Mouse (Mus musculus) intestine, embryonic 16.5 days (tissue): ENCODE data around the gene Plcl1. TPM values are rescaled to one million over a fixed set of nuclear protein-coding genes. Genes with fewer than 3 reads are reported as not detected.

Experiments used
- ATAC-seq: fragments of 200-750 bp; cut with Nextera tagmentation; 2 replicates; pipeline ENCODE4 v1.8.0; 2017; ENCODE audit warnings: moderate TSS enrichment, moderate library complexity
- H3K27ac ChIP-seq: fragments of 300-500 bp; sonication (generic); 2 replicates; pipeline ENCODE4 v1.5.1; 2014; ENCODE audit warnings: mild to moderate bottlenecking, low read length
- H3K27me3 ChIP-seq: fragments of 300-500 bp; sonication (generic); replicated peaks from 2 replicates; pipeline ENCODE4 v1.6.1; 2014; ENCODE audit warnings: low read length, control low read depth, mixed read lengths; ENCODE audit not compliant: control insufficient read depth, insufficient read depth
- H3K36me3 ChIP-seq: fragments of 300-500 bp; sonication (generic); 2 replicates; pipeline ENCODE4 v1.6.1; 2014; ENCODE audit warnings: low read length, control low read depth; ENCODE audit not compliant: control insufficient read depth, insufficient read depth
- H3K4me1 ChIP-seq: fragments of 300-500 bp; sonication (generic); 2 replicates; pipeline ENCODE4 v1.6.1; 2014; ENCODE audit warnings: low read length, control low read depth, mixed read lengths; ENCODE audit not compliant: control insufficient read depth, insufficient read depth
- H3K4me2 ChIP-seq: fragments of 300-500 bp; sonication (generic); 2 replicates; pipeline ENCODE4 v1.6.1; 2014; ENCODE audit warnings: low read depth, low read length, control low read depth
- H3K4me3 ChIP-seq: fragments of 300-500 bp; sonication (generic); 2 replicates; pipeline ENCODE4 v1.5.1; 2014; ENCODE audit warnings: mild to moderate bottlenecking, low read length
- H3K9ac ChIP-seq: fragments of 300-500 bp; sonication (generic); 2 replicates; pipeline ENCODE4 v1.6.1; 2014; ENCODE audit warnings: low read depth, low read length
- H3K9me3 ChIP-seq: fragments of 300-500 bp; sonication (generic); 2 replicates; pipeline ENCODE4 v1.6.1; 2016; ENCODE audit warnings: low read length, control low read depth; ENCODE audit not compliant: control insufficient read depth
- WGBS: fragments of 180-500 bp; shearing (Covaris S2); extraction: QIAGEN DNeasy Blood & Tissue Kit; methylation state at CpG from one replicate; pipeline ENCODE4 v1.1.7; 2014; 5-methylcytosine and 5-hydroxymethylcytosine counted together
- polyA plus RNA-seq: library from polyadenylated mRNA; unstranded; fragments of >200 nt; fragmentation: Nextera tagmentation; extraction: Ambion mirVana; gene quantifications from 2 replicates; pipeline ENCODE4 v1.2.1, GENCODE M21; 2015

The Plcl1 gene
- polyA plus RNA-seq, 1 experiment from 2014 or later, result 1.5 TPM

DNA sequence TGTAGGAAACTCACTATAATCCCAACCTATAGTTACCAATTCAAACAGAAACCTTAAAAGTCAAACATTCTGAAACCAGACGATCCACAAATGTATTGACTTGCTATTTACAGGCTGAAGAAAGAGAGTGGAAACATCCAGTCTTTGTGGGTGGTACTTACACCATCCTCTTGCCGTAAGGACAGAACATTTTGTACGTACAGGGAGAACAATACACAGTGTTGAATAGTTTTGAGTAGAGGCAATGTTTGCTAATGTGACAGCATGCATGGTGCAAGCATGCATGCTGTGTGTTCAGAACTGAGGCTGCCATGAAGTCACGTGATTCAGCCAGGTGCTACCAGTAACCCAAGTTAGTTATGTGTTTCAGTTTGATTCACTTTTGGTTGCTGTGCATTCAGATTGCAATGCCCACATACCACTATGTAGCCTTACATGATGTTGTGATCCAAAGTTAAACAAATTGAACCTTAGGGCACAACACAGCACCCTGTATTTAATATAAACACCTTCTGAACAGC is 311.6 kb downstream of the Plcl1 start:
- H3K27me3 ChIP-seq, result no peaks in the 10 kb centered on the region
- no peak overlapping the region for H3K27ac ChIP-seq
- no peak overlapping the region for H3K4me3 ChIP-seq
- ATAC-seq, result no peak
- WGBS, result 75% methylated on average over 4 of the region's 4 CpGs
- H3K4me1 ChIP-seq, result no peaks in the 10 kb centered on the region
- no peaks in the 10 kb centered on the region for H3K36me3 ChIP-seq
- H3K4me2 ChIP-seq, result no peak overlapping the region
- H3K9ac ChIP-seq, result no peak overlapping the region
- H3K9me3 ChIP-seq, result no peaks in the 10 kb centered on the region

DNA sequence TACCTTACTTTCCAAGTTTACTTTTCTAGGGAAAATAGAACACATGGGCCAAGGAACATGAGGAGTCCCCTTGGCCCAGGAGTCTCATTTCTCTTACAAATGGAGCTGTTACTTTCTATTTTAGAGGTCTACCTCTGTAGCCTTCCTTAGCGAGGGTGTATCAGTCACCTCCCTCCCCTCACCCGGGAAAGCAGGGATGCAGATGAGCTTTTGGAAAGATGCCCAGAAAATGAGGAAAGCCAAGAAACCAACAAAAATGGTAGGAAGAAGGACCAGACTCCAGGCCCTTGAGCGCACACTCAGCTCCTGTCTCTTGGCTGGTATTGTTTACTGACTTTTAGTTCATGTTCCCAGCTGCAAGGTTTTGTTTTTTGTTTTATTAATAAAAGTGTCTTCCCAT is 319.7 kb downstream of the Plcl1 start:
- no peak overlapping the region for H3K9ac ChIP-seq
- ATAC-seq, result no peak
- H3K4me2 ChIP-seq, result no peak overlapping the region
- no peak overlapping the region for H3K4me3 ChIP-seq
- WGBS, result 52% methylated on average over 3 of the region's 3 CpGs
- no peaks in the 10 kb centered on the region for H3K4me1 ChIP-seq
- no peaks in the 10 kb centered on the region for H3K36me3 ChIP-seq
- H3K27me3 ChIP-seq, result no peaks in the 10 kb centered on the region
- H3K9me3 ChIP-seq, result no peaks in the 10 kb centered on the region
- no peak overlapping the region for H3K27ac ChIP-seq

DNA sequence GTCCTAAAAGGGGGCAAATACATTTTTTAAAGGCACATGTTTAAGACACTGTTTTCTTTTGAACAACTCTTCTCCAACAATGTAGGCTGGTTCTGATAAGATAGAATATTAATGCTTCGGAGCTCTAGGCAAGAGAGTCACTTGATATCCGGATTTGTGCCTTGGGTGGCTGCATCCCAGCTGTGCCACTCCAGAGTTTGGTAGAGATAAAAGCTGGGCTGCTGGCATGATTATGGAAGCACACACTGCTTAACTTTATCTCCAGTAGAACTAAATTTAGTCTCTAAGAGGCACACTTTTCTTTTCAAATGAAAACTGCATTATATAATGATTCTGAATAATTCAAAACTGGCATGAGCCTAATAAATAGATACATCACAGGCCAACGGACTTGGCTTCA is 323.6 kb downstream of the Plcl1 start:
- Histone ChIP-seq H3K9me3 (no peaks in the 10 kb centered on the region), H3K4me2 (no peak overlapping the region), H3K9ac (no peak overlapping the region), H3K4me1 (no peaks in the 10 kb centered on the region), H3K27ac (no peak overlapping the region), H3K27me3 (no peaks in the 10 kb centered on the region), H3K36me3 (no peaks in the 10 kb centered on the region), H3K4me3 (no peak overlapping the region)
- no peak for ATAC-seq
- WGBS, result 84% methylated on average over 3 of the region's 3 CpGs

DNA sequence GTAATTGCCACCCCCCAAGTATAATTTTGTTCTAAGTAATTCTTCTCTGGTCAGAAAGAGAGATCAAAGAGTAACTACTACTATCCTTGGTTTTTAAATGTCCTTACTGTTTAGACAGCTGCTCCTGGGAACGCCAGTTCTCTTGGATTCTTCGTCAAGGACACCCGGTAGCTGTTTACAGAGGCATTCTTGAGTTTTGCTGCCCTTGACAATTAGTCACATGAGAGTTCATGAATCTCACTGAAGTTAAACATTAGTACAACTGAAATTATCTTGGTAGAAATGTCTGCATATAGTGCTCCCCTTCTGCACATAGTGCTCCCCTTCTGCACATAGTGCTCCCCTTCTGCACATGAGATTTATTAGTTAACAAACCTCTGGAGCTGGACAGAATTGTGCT is 327.2 kb downstream of the Plcl1 start:
- Histone ChIP-seq H3K27me3 (no peaks in the 10 kb centered on the region), H3K9me3 (no peaks in the 10 kb centered on the region), H3K4me2 (no peak overlapping the region), H3K4me1 (no peaks in the 10 kb centered on the region), H3K9ac (no peak overlapping the region), H3K4me3 (no peak overlapping the region), H3K27ac (no peak overlapping the region), H3K36me3 (no peaks in the 10 kb centered on the region)
- ATAC-seq, result no peak
- 37% methylated on average over 3 of the region's 3 CpGs for WGBS

DNA sequence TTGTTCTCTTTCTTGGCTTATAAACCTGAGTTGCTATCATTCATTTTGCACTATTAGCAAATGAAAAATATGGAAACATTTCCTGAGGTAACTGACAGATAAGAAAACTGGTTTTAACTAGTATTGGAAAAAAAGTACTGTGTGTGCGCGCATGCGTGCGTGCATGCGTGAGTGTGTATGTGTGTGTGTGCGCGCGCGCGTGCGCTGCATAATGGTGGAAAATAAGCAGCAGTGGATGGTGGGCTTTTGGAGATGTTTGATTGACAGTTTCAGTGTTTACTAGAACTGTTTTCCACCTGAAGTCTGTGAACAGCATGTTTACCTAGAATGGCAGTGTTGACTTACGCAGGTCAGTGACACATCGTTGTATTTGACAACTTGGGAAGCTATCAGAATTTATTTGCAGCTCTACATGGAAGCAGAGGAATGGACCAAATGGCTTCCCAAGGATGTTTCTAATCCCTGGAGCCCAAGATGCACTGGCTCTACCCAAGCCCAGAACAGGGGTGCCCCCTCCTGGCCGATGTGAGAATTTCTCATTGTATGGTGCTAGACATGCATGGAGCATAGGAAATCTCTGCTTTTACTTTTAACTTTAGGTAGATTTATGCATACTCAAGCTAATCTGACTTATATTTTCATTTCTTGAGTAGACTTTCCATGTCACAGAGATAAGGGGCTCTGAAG is 330.5 kb downstream of the Plcl1 start:
- WGBS, result 82% methylated on average over 14 of the region's 14 CpGs
- Histone ChIP-seq H3K27me3 (no peaks in the 10 kb centered on the region), H3K4me3 (no peak overlapping the region), H3K4me1 (no peaks in the 10 kb centered on the region), H3K9me3 (no peaks in the 10 kb centered on the region), H3K4me2 (no peak overlapping the region), H3K9ac (no peak overlapping the region), H3K27ac (no peak overlapping the region), H3K36me3 (no peaks in the 10 kb centered on the region)
- peak; percentile 69 for ATAC-seq

DNA sequence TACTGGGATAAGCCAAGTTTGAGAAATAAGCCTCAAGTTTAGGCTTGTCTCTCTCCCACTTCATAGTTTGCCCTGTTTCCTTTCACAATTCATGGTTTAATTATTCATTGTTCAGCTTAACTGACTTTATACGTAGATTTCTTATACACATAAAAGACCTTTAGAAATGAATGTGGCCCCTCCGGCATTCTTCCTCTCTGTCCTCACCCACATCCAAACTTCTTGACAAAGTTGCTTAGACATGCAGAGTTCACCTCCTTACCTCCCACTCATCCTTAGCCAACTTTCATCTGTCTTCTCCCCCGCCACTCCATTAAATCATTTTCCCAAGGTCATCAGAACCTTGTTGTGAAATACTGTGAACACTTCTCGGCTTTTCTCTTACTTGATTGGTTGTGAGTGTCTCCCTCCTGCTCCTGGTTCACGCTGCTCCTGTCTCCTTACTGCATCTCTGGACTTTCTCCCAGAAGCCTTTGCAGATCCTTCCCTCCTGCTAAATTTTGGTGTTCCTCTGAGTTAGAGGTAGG is 331.1 kb downstream of the Plcl1 start:
- peak; percentile 13; the same call in 1 of the 2 replicates for ATAC-seq
- H3K27me3 ChIP-seq, result no peaks in the 10 kb centered on the region
- no peaks in the 10 kb centered on the region for H3K9me3 ChIP-seq
- H3K4me1 ChIP-seq, result no peaks in the 10 kb centered on the region
- H3K4me3 ChIP-seq, result no peak overlapping the region
- H3K4me2 ChIP-seq, result no peak overlapping the region
- H3K27ac ChIP-seq, result no peak overlapping the region
- no peak overlapping the region for H3K9ac ChIP-seq
- 61% methylated on average over 5 of the region's 5 CpGs for WGBS
- no peaks in the 10 kb centered on the region for H3K36me3 ChIP-seq

DNA sequence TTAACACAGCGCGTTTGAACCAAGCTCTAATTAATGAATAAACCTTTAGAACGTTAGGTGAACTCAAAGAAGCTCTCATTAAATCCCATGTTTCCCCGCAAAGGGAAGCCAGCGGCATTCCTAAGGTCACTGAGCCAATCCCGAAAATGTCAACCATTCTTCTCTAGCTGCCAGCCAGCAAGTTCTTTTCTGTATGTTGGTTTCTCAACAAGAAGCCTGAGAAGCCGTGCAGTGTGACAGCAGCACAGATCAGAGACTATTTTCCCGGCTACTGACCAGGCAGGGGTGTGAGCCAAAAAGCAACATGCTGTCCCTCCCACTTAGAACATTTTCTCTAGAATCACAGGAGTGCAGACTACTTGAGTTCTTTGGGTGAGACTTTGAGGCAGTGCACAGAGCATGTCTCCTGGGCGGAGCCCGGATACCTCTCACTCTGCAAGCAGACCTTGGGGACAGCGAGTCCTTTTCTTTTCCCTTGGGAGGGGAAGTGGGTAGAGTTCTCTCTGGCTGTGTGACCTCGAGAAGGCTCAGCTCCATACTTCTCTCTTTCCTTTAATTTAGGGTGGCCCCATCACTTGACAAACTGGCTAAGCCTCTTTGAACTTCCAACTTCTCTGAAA is 333.1 kb downstream of the Plcl1 start:
- no peak overlapping the region for H3K9ac ChIP-seq
- no peaks in the 10 kb centered on the region for H3K9me3 ChIP-seq
- H3K4me1 ChIP-seq, result no peaks in the 10 kb centered on the region
- 64% methylated on average over 12 of the region's 12 CpGs for WGBS
- no peaks in the 10 kb centered on the region for H3K27me3 ChIP-seq
- ATAC-seq, result no peak
- no peak overlapping the region for H3K27ac ChIP-seq
- no peaks in the 10 kb centered on the region for H3K36me3 ChIP-seq
- no peak overlapping the region for H3K4me2 ChIP-seq
- H3K4me3 ChIP-seq, result no peak overlapping the region

DNA sequence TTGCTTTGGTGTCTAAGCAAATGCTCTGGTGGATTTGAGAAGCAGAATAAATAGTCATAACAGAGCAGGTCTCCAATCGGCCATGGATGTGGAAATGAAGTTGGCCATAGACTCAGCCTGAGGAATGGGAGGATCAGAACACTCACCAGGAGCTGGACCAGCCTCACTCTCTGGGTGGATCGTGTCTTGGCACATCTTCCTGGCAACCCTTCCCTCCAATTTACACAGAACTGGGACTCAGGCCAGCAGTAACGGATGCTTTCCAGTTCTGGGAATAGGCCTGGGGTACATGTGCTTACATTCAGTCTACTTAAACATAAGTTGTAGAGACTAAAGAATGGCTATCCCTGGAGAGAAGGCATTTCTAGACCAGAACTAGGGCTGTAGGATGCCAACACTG is 336.2 kb downstream of the Plcl1 start:
- Histone ChIP-seq H3K9ac (no peak overlapping the region), H3K4me3 (no peak overlapping the region), H3K27me3 (no peaks in the 10 kb centered on the region), H3K4me1 (no peaks in the 10 kb centered on the region), H3K9me3 (no peaks in the 10 kb centered on the region), H3K36me3 (no peaks in the 10 kb centered on the region), H3K27ac (no peak overlapping the region), H3K4me2 (no peak overlapping the region)
- ATAC-seq, result no peak
- 46% methylated on average over 3 of the region's 3 CpGs for WGBS

DNA sequence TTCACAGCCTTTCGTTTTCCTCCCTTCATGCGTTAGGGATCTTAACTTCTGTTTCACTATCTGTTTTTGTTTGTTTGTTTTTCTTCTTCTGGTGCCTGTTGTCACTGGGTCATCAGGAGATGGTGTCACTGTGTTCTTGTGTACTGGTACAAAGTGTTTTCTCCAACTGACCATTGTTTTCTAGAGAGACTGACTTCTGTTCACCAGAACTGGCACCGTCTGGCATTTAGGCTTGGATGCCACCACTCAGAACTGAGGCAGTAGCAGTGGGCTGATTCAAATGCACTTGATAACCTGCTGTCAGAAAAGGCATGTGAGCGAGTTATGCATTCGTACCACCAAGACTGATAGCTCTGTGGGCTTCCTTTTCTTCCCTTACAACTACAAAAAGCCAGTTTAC is 342.8 kb downstream of the Plcl1 start:
- no peak for ATAC-seq
- Histone ChIP-seq H3K4me1 (no peaks in the 10 kb centered on the region), H3K4me3 (no peak overlapping the region), H3K9me3 (no peaks in the 10 kb centered on the region), H3K27me3 (no peaks in the 10 kb centered on the region; the same call in 1 of the 2 replicates), H3K9ac (no peak overlapping the region), H3K36me3 (no peaks in the 10 kb centered on the region), H3K27ac (no peak overlapping the region), H3K4me2 (no peak overlapping the region)
- 57% methylated on average over 5 of the region's 5 CpGs for WGBS
